Mouse (Mus musculus) brown adipose tissue, adult 24 weeks (tissue): ENCODE results near the gene Zcchc2. TPM values are rescaled to one million over a fixed set of nuclear protein-coding genes. Genes with fewer than 3 reads are reported as not detected.

ENCODE experiments used
- H3K27ac ChIP-seq: fragments of 200-500 bp; replicated peaks from 2 replicates; pipeline ENCODE4 v1.5.1; 2012; ENCODE audit warnings: low read depth, mild to moderate bottlenecking, low read length
- H3K4me1 ChIP-seq: fragments of 200-500 bp; 2 replicates; pipeline ENCODE4 v1.6.1; 2012; ENCODE audit warnings: low read length, mixed read lengths; ENCODE audit not compliant: control insufficient read depth, insufficient read depth, insufficient read length
- H3K4me3 ChIP-seq: fragments of 200-500 bp; 2 replicates; pipeline ENCODE4 v1.5.1; 2012; ENCODE audit warnings: low read depth, mild to moderate bottlenecking, low read length, moderate library complexity; ENCODE audit not compliant: insufficient read depth
- polyA plus RNA-seq: library from polyadenylated mRNA; stranded (reverse); fragments of >200 nt; gene quantifications from 2 replicates; pipeline ENCODE4 v1.2.4, GENCODE M21; 2012; ENCODE audit not compliant: missing spikeins, insufficient read depth, insufficient read length

The Zcchc2 gene
- polyA plus RNA-seq, 1 experiment = 10.2 TPM

DNA sequence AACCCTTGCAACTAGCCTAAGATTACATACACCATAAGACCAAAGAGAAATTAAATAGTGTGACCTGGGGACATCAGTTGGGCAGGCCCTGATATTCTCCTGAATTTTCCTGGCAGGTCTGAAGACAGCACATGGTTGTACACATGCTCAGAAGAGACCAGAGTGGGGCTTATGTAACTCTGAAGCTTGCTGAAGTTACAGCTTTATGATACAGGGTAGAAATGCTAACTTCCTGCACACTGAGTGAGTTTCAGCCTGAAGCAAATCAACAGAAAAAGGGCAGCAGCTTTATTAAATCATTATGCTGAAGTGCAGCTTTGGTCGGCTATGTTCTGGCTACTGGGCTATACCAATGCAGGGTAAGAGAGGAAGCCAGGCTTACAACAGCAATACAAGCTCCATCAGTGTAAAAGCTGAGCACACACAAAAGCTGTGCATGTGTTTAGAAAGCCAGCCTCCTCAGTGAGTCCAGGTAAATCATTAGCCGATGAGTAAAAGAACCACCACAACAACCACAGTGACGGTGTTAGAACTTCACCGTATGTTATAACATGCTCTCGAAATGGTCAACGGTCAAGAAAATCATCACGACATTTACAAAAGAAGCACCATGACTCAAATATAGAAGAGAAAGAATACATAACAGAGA lies 12.6 kb upstream of the Zcchc2 start:
- H3K4me1 ChIP-seq = peaks cover 17% of the 10 kb centered on the region
- H3K4me3 ChIP-seq = no peak overlapping the region
- no peak overlapping the region for H3K27ac ChIP-seq

DNA sequence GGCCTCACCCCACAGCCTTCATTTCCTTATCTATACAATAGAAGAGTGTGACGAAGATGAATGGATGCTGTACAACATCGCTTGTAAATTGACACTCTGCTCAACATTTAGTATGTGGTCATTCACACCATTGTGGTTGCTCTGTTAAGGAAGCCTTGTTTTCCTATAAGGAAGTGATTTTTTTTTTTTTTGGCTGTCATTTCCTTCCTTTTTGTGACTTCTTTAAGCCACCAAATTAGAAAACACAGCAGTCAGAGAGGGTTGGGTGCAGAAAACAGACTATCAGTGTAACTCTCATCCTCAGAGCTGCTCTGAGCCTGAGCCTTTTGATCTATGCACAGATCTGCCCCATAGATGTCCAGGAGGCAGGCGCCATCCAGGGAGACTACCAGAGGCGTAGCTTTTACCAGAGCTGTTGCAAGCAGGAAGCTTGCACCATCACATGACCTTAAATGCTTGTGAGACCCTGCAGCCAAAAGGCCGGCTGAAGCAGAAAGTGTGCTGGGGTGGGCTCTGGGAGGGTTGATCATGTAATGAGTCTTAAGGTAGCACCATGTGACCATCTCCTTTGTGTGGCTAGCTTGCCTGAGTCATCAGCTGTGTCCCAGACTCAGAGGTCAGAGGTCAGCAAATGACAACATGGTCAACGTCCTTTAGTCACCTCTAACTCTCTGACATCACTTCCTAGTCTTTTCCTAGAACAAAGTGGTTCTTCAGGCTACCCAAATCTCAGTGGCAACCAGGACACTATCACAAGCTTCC lies 9.2 kb upstream of the Zcchc2 start:
- peak overlapping the region; percentile 84 for H3K27ac ChIP-seq
- H3K4me3 ChIP-seq = 0 out of 2 replicates have a peak overlapping the region, but pooled peaks have one; percentile 6
- peaks cover 26% of the 10 kb centered on the region for H3K4me1 ChIP-seq

DNA sequence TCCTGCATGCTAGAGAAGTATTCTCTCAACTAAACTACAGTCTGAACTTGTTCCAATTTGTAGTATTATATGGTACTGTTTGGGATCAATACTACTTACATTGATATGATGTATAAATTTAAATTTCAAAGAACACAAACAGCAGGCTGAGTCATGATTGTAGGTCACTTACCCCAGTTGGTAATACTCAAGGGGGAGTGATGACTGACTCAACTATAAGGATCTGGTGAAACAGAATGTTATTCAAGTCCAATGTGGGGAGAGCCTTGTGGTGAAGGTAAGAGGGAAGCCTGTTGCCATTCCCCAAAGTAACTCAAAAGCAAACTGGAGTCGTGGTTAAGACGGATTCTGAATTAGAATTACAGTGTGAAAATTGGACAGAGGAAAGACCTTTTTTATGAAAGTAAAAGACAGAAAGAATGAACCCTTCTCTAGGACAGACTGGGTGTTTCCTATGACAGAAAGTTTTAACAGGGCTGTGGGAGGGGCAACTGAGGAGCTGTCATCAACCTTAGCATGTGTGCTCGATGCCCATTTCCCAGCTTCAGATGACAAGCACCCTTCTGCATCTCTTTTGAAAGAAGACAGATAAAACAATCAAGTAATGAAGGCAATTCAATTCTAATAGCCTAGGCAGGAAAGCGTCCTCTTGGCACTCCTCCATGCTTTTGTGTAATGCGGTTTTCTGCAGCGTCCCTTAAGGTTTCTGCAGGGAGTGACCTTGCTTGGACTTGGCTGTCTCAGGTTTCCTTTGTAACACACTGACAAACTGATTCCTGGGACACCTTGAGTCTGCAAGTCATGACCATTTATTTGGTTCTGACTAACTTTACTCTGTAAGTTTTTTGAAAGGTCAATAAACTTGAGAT lies 7.5 kb upstream of the Zcchc2 start:
- Histone ChIP-seq H3K4me1 (peaks cover 26% of the 10 kb centered on the region), H3K27ac (0 out of 2 replicates have a peak overlapping the region, but pooled peaks have one; percentile 15), H3K4me3 (no peak overlapping the region)

DNA sequence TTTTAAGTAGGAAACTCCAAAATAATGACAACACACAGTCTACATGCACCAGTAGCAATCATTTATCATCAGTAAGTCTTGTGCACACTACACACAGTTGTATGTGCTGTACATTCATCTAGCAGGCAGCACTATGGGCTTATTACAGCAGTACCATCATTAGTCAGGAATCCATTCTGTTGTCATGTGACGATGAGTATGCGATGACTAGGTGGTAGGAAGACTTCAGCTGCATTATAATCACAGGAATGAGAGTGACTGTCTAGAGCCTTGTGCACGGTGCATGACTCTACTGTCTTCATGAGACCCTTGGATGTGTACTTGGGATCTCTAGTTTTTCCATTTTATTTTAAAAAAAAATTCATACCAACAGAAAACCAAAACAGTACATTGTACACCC lies 6.0 kb upstream of the Zcchc2 start:
- H3K4me3 ChIP-seq = no peak overlapping the region
- peaks cover 29% of the 10 kb centered on the region for H3K4me1 ChIP-seq
- H3K27ac ChIP-seq = no peak overlapping the region

DNA sequence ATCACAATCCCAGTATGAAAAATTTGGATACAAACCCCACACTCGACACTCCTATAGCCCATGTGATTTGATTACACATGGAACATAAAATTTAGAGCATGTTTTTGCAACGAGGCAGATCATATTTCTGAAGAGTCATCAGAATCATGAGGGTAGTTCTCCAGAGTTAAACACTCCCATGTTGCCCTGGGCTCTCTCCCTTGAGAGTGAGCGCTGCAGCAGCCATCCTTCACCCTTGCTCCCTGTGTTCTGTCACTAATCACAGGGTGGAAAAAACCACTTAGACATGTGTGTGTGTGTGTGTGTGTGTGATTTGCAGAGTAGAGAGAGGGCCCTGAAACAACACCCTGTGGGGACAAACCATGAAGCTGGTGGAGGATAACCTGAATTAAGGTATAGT lies 2.0 kb upstream of the Zcchc2 start:
- H3K4me3 ChIP-seq = peak overlapping the region; percentile 29
- peak overlapping the region; percentile 51; the same call in 1 of the 2 replicates for H3K27ac ChIP-seq
- H3K4me1 ChIP-seq = peaks cover 12% of the 10 kb centered on the region

DNA sequence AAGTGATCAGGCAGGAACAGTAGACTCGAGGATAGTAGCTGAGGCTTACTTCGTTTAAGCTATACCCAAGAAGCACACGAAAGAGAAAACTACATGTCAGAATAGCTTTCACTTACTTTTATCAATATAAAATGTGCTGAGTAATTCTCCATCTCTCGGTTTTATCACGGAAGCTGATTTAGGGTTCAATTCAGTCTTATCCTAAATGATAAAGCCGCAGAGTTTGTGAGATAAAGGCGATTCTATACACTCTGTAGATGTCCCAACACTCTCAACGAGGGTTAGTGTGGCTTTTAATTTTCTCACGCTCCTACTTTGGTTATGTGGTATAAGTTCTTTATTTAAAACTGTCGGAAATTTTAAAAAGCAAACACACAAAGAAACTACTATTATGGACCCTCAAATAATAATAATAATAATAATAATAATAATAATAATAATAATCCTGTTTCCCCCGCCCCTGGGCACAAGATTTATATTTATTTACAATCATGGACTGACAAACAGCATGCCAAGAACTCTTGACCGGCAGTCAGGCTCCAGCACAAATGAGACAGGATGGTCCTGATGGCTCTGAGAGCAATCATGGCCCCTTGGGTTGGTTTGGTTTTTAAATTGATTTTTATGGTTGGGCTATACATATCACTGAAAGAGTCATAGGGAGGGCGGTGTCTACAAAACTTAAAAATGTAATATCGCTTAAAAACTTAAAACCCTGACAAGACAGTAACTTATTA lies 1.1 kb upstream of the Zcchc2 start:
- Histone ChIP-seq H3K27ac (peak overlapping the region; percentile 64), H3K4me3 (peak overlapping the region; percentile 88), H3K4me1 (peaks cover 6% of the 10 kb centered on the region)

DNA sequence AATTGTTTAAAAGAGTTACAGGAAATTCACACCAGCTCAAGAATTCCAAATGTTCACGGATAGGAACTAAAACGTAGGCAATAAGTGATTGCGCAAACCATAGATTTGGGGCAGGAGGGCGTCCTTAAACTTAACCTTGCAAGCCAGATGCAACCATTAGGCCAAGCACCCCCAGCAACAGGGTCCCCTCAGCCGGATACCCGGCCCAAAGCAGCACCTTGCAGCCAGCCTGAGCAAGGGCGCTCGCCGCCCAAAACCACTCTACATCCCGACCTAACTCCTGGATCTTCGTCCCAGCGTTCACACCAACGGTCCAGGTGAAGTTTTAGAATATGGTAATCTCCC lies 594 bp upstream of the Zcchc2 start:
- Histone ChIP-seq H3K27ac (peak overlapping the region; percentile 90), H3K4me3 (peak overlapping the region; percentile 88), H3K4me1 (peaks cover 6% of the 10 kb centered on the region)

DNA sequence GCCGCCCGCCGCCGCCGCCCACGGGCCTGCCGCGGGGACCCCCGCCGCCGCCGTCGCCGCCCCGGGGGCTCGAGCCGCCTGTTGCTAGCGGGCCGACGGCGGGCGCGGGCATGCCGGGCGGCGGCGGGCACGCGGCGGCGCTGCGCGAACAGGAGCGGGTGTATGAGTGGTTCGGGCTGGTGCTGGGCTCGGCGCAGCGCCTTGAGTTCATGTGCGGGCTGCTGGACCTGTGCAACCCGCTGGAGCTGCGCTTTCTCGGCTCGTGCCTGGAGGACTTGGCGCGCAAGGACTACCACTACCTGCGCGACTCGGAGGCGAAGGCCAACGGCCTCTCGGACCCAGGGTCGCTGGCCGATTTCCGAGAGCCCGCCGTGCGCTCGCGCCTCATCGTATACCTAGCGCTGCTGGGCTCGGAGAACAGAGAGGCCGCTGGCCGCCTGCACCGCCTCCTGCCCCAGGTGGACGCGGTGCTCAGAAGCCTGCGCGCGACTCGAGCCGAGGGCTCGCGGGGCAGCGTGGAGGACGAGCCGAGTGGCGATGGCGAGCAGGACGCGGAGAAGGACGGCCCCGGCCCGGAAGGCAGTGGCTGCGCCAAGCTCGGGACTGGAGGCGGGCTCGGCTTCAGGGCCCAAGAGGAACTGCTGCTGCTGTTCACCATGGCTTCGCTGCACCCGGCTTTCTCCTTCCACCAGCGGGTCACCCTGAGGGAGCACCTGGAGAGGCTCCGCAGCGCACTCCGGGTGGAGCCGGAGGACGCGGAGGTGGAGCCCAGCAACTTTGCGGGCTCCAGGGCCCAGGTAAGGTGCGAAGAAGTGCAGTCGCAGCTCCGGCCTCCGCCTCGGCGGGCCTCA lies 930 bp downstream of the Zcchc2 start:
- peak overlapping the region; percentile 80 for H3K4me3 ChIP-seq
- peak overlapping the region; percentile 78 for H3K27ac ChIP-seq
- peaks cover 6% of the 10 kb centered on the region for H3K4me1 ChIP-seq

DNA sequence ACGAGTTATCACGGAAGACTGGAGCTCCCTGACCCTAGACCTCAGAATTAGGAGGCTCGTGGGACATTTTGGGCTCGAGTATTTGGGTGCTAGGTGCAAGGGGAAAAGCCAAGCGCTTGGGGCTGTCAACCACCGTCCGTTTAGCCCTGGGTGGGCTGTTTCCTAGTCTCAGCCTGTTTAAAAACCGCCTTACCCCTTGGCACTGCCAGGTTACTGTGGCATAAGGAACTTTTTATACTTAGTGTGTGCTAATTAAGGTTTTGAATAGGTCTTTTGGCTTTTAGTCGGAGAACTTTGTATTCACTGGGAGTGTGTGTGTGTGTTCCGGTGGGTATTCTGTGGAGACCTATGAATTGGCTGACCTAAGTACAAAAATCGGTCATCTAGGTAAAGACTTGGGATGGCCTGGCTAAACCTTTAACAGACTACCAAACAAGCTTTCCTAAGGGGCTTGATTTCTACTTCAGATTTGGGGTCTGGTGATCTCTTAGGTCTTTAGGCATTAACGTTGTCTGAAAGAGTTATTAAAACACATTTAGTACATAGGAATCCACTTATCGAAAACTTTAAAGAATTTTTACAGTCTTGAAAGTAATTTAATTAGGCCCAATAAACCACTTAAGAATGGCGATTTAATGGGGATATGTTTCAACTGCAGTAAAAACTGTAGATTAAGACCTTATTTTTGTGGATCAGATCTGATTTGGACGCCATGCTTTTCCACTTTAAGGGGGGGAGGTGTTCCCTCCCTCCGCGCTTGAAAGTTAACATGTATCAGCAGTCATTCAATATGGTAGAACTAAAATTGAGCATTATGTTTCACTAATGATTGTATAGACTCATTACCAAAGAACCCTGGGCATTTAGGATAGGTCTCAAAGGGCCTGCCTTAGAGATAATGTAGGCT lies 2.0 kb downstream of the Zcchc2 start:
- Histone ChIP-seq H3K4me3 (peak overlapping the region; percentile 80), H3K4me1 (peaks cover 7% of the 10 kb centered on the region), H3K27ac (peak overlapping the region; percentile 78)

DNA sequence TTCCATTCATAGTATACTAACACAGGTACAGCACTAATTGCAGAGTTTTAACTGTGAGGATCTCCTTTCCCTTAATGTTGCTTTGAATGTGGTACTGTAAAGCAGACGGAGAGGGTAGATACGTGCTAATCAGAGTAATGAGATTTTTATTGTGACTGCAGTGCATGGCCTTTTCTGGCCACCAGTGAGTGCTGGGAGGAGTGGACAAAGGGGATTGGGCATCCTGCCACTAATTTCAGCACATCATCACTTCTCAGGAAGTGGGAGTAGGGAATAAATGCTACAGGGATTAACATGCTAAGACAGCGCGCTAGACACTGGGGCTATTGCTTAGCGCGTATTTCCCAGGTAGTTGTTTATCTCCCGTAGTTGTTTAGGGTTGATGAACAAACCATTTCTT lies 3.0 kb downstream of the Zcchc2 start:
- peak overlapping the region; percentile 65 for H3K27ac ChIP-seq
- H3K4me3 ChIP-seq = peak overlapping the region; percentile 94
- peaks cover 9% of the 10 kb centered on the region for H3K4me1 ChIP-seq

DNA sequence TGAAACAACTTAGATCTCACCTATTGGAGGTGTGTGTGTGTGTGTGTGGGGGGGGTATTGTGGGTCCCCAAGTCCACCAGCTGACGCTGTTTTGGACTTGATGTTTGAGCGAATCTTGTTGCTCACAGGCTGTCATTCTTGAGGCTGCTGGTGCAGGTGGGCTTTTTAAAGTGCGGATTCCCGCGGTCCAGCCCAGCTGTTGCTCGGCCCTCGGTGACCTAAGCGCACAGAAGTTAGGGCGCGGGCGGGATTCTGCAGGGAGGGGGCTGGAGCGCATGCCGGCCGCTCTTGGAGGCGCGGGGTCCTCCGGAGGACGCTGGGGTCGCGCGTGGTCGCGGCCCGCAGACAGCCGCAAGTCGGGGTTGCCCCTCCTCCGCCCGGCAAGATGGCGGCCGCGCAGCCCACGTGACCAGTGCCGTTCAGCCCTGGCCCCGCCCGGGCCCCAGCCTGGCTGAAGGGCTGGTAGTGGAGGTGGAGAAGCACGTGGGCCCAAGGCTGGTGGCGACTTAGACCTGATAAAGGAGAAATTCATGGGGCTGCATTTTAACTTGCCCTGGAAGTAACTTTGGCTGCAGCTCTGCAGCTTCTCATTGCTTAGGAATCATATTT lies 3.5 kb downstream of the Zcchc2 start:
- Histone ChIP-seq H3K4me1 (peaks cover 14% of the 10 kb centered on the region), H3K4me3 (peak overlapping the region; percentile 94), H3K27ac (peak overlapping the region; percentile 65)

DNA sequence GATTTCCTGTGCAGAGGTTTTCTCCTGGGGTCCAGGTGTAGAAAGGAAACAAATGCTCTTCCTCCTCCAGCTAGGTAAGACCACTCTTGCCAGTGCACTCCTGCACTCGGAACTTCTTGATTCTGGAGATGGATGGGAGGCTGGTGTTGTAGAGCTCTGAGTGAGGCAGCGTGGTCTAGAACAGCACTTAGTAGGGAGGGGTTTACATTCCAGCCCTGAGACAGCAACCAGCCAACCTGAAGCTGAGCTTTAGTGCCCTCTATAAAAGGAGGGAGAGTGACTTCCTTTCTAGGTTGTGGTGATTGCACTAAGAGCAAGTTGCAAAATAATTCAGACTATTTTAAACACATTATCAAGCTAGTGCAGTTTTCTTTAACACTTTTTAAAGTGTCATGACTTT lies 5.8 kb downstream of the Zcchc2 start:
- H3K27ac ChIP-seq = no peak overlapping the region
- H3K4me3 ChIP-seq = no peak overlapping the region
- H3K4me1 ChIP-seq = peaks cover 14% of the 10 kb centered on the region

DNA sequence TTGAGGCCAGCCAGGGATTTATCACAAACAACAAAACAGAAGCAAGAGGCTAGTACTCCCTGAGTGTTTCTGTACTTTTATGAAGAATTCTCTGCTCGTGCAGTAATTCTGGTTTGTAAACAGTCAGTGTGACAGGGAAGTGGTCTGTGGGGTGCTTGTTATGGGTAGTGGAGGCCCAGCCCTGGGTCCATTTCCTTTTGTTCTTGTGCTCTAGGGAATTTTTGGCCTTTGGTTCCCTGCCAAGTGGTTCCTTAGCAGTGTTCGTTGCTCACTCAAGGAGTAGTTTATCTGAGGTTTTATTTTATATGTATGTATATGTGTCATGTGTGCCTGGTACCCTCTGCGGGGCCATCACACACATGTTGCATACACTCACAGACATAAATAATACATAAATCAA lies 7.1 kb downstream of the Zcchc2 start:
- Histone ChIP-seq H3K4me3 (no peak overlapping the region), H3K4me1 (peaks cover 14% of the 10 kb centered on the region), H3K27ac (no peak overlapping the region)
